Mouse (Mus musculus): ENCODE measurements around the gene Gm4756. TPM values are rescaled to one million over a fixed set of nuclear protein-coding genes. Genes with fewer than 3 reads are reported as not detected.
"Not testable (repeated sequence)": the region's sequence is repeated elsewhere in the genome, so short reads cannot be mapped to it uniquely, and the experiment has no call there.

The Gm4756 gene
- total RNA-seq, 2 experiments from 2014 or later: not detected

DNA sequence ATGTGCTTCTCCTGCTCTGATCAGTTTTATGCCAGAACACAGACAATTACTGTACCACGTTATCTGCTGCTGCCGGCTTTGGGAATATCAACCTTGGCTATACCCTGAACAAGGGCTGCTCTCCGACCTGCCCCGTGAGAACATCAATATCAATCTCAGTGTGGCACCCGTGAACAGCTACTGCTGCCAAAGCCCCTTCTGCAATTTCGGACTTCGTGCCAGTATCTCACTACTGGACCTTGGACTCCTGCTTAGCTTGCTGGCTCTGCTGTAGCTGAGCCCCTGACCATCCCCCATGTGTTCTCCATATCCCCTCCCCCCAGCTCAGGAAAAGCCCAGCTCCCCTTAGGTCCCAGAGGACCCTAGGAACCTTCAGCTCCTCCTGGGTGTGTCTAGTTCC lies 28.6 kb downstream of the Gm4756 start:
- Histone ChIP-seq H3K27ac (no peak overlapping the region), H3K4me3 (no peak overlapping the region)
- DNase-seq (ENCODE audit: low spot score in 2 of 2): no peak
- TF ChIP-seq CTCF (conservative IDR thresholded peaks at IDR 0.05): no peak

DNA sequence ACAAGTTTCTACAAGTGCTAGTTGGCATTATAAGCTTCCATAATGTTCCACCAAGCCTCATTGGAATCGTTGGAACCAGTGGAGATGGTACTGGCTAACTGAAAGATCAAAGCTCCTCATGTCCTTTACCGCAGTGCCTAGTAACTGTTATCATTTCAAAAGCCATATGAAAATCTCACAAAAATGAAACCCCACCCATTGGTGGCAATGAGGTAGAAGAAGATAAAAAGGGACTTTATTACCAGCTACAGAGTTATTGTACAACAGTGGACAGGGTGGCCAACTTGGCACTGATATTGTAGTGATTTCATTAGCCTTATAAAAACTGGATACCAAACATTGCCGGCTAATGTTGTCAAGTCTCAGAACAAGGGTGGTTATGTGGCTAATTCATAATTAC lies 37.4 kb downstream of the Gm4756 start:
- no peak for DNase-seq (ENCODE audit: low spot score in 2 of 2)
- no peak overlapping the region for H3K27ac ChIP-seq
- TF ChIP-seq CTCF (conservative IDR thresholded peaks at IDR 0.05): no peak

DNA sequence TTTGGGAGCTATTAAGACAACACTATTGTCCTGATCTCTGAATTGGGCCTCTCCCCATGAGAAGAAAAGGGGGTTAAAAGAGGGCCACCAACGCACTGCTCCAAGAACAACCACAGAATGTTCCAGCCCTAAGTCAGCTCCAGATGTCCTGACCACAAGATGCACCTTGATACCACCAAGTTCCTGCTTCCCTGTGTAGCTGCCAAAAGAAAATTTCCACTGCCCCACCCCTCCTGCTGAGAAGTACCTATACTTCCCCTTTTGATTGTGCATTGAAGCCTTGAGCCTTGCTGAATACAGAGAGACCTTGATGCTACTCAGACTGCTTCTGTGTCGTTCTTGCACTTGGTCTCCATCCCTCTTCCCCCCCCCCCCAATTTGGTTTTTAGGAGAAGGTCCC lies 50.7 kb downstream of the Gm4756 start:
- DNase-seq (ENCODE audit: low spot score in 2 of 2); H3K4me3 ChIP-seq; H3K27ac ChIP-seq: not testable (repeated sequence)

More for the DNA sequence above, 37.4 kb downstream of the Gm4756 start:
- H3K4me3 ChIP-seq: no peak overlapping the region

DNA sequence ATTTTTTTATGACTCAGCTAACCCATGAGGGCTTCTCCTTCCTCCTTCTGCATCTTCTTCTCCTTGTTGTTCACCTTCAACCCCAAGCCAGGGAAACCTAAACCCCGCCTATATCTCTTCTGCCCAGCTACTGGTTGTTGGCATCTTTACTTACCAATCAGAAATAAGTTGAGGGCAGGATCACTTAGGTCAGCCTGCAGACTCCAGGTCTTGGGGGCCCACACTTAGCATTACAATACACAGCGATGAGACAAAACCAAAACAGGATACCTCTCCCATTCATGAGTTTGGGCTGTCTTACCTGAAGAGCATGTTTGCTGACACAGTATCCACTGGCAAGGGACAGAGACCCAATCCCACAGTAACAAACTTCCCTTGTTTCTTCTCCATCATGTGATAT lies 55.5 kb downstream of the Gm4756 start:
- no peak for DNase-seq (ENCODE audit: low spot score in 2 of 2)
- no peak overlapping the region for H3K4me3 ChIP-seq
- no peak for TF ChIP-seq CTCF (conservative IDR thresholded peaks at IDR 0.05)
- H3K27ac ChIP-seq: no peak overlapping the region

DNA sequence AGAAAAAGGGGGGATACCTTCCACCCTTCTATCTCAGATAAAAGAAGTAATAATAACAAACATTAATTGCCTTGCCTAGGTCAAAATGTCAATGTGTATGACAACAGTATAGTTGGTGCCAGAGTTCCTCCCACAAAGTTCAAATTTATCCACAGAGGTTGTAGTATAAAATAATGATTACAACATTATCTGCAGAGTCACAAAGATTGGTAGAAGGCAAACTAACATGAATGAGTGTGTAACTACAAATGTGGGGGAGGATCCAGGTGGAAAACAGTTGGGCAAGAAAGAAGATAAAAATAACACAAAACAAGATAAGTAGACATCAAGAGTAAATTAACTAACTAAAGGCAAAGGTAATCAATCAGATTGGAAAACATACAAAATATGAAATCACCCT lies 56.5 kb downstream of the Gm4756 start:
- H3K4me3 ChIP-seq: no peak overlapping the region
- DNase-seq (ENCODE audit: low spot score in 2 of 2): no peak
- TF ChIP-seq CTCF (conservative IDR thresholded peaks at IDR 0.05): no peak
- no peak overlapping the region for H3K27ac ChIP-seq

DNA sequence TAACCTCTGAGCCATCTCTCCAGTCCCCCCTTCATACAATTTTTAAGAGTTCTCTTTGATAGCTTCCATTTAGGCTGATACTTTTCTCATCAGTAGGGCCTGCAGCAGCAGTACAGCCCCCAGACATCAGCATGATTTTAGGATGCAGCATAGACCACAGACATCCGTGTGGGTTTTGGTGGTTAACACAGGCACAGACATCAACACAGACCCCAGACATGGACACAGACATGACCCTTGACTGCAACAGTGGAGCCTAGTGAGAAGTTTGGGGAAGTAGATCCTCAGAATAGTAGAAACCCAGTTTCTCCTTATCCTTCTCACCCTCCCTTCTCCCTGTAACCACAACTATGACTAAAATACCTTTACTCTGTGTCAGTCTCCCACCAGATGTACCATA lies 64.1 kb downstream of the Gm4756 start:
- H3K4me3 ChIP-seq: no peak overlapping the region
- H3K27ac ChIP-seq: no peak overlapping the region
- no peak for TF ChIP-seq CTCF (conservative IDR thresholded peaks at IDR 0.05)
- no peak for DNase-seq (ENCODE audit: low spot score in 2 of 2)

DNA sequence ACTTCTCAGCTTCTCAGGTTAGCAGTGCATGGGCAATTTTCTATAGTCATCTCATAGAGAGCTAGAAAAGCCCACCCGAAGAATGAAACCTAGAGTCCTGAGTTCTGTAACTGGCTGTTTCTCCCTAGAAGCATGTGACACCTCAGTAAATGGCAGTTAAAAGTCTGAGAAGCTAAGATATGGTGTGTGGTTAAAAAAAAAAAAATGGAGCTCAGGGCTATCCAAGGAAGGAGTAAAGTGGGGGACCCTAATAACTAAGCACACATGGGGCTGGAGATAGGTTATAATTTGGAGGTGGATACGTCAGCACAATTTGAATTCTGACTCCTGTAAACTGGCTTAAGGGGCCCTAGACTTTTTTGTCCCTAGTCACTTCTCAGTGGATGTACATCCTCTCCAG lies 66.4 kb downstream of the Gm4756 start:
- no peak overlapping the region for H3K27ac ChIP-seq
- no peak for DNase-seq (ENCODE audit: low spot score in 2 of 2)
- TF ChIP-seq CTCF (conservative IDR thresholded peaks at IDR 0.05): no peak
- no peak overlapping the region for H3K4me3 ChIP-seq

DNA sequence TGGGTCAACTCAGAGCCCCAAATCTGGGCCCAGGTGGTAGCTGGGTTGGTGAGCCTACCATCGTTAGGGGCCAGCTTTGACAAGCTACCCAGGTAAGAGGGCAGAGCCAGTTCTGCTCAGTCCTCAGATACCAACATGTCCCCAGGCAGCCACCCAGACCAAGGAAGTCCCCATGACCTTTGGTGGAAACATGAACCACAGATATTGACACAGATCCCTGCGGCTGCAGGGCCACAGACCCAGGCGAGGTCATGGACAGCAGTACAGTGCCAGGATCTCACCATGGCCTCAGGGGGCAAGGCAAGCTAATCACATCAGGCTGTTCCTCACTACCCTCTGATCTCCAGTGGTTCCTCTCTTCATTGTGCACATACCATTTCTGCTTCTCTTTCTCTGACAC lies 67.4 kb downstream of the Gm4756 start:
- Histone ChIP-seq H3K4me3 (no peak overlapping the region), H3K27ac (no peak overlapping the region)
- no peak for DNase-seq (ENCODE audit: low spot score in 2 of 2)
- TF ChIP-seq CTCF (conservative IDR thresholded peaks at IDR 0.05): no peak

DNA sequence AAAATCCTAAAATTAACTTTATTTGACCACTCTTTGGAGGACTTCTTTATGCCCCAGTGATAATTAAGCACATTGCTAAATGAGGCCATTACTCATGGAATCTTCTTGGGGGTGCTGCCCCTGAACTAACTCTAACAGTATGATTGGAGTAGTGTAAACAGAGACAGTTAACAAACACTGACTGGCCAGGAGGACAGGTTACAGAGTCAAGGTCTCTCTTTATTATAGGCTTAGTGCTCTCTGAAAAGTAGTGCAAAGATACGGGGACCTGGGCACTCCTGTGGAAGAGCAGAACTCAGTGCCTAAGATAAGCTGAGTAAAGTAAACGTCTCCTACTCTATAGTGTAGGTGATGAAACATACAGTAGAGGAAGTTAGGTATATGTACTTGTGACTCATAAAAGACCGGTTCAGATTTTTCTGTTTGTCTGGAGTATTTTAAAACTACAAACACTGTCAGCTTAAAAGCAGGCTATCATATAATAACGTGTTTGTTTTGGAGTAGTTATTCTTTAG lies 85.1 kb downstream of the Gm4756 start:
- H3K27ac ChIP-seq: no peak overlapping the region
- H3K4me3 ChIP-seq: no peak overlapping the region
- no peak for TF ChIP-seq CTCF (conservative IDR thresholded peaks at IDR 0.05)

DNA sequence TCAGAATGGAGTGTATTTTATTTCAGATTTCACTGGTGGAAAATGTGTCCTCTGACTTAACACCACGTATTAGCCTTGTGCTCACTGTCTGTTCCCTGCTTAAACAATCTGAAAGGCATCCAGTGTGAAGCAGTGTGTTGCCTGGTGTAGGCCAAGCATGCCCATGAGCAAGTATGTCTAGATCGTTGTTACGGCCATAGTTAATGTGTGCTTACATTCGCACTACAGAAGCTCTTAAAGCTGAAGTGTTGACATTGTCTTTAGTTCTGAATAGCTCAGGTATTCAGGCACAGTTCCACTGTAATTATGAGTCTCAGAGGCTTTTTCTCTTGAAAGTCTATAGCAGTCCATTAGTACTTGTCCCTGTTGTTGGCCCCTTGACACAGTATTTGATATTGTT lies 95.1 kb downstream of the Gm4756 start:
- DNase-seq (ENCODE audit: low spot score in 2 of 2): no peak
- no peak overlapping the region for H3K27ac ChIP-seq
- no peak overlapping the region for H3K4me3 ChIP-seq
- TF ChIP-seq CTCF (conservative IDR thresholded peaks at IDR 0.05): no peak

More for the DNA sequence above, 85.1 kb downstream of the Gm4756 start:
- no peak for DNase-seq (ENCODE audit: low spot score in 2 of 2)

DNA sequence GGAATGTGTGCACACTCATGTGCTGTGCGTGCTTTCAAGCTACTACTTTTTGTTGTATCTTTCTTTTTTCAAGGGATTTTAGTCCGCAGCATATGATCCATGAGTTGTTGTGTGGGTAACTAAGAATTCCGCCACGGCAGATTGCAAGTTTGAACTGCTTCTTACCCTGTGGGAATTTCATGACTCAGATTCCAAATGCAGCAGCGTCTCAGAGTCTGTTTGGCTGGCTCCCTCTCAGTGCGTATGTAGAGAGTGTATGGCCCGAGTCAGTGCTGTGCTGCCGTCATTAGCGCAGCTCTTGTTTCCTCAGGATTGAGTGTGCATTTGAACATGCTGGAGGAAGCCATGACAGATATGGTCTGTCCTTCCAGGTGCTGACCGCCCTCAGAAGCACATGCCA lies 110.9 kb downstream of the Gm4756 start:
- TF ChIP-seq CTCF (conservative IDR thresholded peaks at IDR 0.05): no peak
- DNase-seq (ENCODE audit: low spot score in 2 of 2): peak in 1 of 2 experiments; percentile 41
- no peak overlapping the region for H3K4me3 ChIP-seq
- no peak overlapping the region for H3K27ac ChIP-seq

DNA sequence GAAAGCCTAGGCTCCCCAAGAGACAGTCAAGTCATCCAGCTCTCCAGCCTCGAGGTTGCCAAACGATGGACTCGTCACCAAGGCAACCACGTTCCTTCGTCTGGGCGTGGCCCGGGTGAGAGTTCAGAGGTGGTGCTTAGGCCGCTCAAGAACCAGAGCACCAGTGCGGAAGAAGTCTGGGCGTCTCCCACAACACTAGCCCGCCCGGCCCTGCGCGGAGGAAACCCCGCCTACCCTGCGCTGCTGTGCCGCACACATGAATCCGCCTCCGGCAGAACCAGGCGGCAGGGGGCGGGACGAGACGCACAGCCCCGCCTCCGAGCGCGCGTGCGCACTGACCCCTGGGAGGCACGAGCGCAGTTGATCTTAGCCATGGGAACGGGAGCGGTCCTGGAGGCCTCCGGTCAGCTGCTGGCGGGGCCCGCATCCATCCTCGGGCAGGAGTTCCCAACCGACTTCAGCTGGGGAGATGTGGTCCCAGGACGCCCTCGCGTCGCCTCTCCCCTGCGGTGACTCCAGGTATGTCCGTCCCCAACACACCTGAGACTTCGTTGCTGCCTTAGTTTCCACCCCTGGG lies 113.4 kb downstream of the Gm4756 start, which contains the start of gene Pcnx4:
TSS of gene Pcnx4 (plus strand) at position 363 of the 577 bp plus-strand sequence.
- DNase-seq (ENCODE audit: low spot score in 2 of 2): peak; percentile 96
- Histone ChIP-seq H3K27ac (peak within 1 kb of the TSS; percentile 90), H3K4me3 (peak within 1 kb of the TSS; percentile 97)
- TF ChIP-seq CTCF (conservative IDR thresholded peaks at IDR 0.05): peak; percentile 37; the same call in 1 of the 2 replicates

DNA sequence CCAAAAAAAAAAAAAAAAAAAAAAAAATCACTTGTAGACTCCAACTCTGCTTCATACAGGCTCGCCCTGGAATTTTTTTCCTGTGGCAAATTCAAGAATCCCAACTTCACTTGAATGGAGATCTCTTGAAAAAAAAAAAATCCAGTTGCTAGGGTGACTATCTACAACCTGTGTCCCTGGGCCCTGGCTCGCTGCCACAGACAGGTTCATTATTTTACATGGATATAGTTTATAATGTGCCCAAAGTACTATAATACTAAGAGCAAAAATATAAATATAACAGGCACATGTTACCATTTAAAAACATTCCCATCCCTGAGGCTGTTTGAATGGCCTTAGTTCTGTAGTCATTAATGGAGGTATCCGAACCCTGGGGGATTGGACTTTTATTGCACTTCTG lies 113.9 kb downstream of the Gm4756 start:
- TF ChIP-seq CTCF (conservative IDR thresholded peaks at IDR 0.05): no peak
- no peak for DNase-seq (ENCODE audit: low spot score in 2 of 2)
- Histone ChIP-seq H3K27ac (peak overlapping the region; percentile 90), H3K4me3 (peak overlapping the region; percentile 97)

DNA sequence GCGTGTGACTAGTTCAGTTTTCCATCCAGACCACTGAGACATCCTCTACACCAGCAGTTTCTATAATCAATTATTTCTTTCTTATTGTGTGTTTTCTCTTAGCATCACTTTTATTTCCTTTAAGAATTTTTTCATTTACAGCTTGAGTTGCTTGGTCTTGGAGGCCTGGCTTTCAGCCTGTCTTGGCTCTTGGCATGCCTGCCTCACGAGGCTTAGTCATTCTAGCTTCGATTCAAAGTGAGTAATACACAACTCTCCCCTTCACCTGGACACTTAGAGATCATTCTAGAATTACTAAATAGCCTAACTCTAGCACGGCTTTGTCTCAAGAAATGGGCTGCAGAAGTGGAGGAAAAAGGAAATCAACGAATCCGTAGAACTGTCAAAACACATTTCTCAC lies 115.5 kb downstream of the Gm4756 start:
- Histone ChIP-seq H3K27ac (no peak overlapping the region), H3K4me3 (no peak overlapping the region)
- no peak for DNase-seq (ENCODE audit: low spot score in 2 of 2)
- no peak for TF ChIP-seq CTCF (conservative IDR thresholded peaks at IDR 0.05)
